Mouse (Mus musculus) thymus, postnatal 14 days (tissue): ENCODE measurements around the gene 1810046K07Rik.
A peak's percentile ranks its signal among the peaks of the same experiment; 100 is the strongest.

Experiments
- DNase-seq: peaks from one replicate; pipeline ENCODE4 v3.0.0; 2021

The 1810046K07Rik gene

DNA sequence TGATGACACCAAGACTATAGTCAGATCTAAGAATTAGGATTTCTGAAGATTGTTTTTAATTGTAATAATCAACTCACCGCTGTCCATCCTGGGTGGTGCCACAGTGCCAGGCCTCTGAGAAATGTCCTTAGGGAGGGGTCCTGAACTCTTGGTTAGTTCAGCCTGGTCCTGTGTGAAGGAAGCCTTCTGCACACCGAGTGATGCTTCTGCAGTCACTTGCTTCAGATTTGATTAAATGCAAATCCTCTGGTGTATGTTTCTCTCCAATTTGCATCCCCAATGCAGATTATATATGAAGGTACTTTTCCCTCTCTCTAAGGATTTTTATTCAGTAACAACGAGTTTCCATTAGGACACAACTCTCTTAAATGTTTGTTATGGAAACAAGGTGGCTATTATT, at the start of gene 1810046K07Rik:
Gene 1810046K07Rik, minus strand, starts transcription at position 187 of the 400 bp plus-strand sequence.
- no peak for DNase-seq

GRCm38 (mm10) chr9:51369560-51369959, 40.8 kb upstream of the 1810046K07Rik start:
- no peak for DNase-seq

GRCm38 (mm10) chr9:51367124-51367523, 38.4 kb upstream of the 1810046K07Rik start:
- DNase-seq = no peak

DNA sequence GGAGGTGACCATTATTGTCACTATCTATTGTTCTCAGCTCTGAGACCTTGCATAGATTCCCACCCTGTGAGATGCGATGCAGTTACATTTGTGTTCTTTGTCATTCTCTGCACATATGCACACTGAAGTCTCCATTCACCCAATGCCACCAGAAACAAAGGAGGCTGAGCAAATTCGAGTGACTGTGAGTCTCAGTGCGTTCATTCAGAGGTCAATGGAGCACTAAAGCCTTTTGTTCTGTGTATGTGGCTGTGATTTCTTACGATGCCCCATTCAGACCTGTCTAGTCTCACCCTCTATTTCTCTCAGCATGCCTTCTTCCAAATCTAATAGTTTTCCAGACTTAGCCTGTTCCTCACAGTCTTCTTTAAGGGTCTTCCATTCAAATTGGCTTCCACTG, 35.3 kb upstream of the 1810046K07Rik start:
- DNase-seq = no peak

GRCm38 (mm10) chr9:51353511-51353910, 24.8 kb upstream of the 1810046K07Rik start:
- no peak for DNase-seq

GRCm38 (mm10) chr9:51352896-51353295, 24.2 kb upstream of the 1810046K07Rik start:
- DNase-seq = no peak

- no peak for DNase-seq
Observed at GRCm38 (mm10) chr9:51349422-51349821, 20.7 kb upstream of the 1810046K07Rik start.

DNA sequence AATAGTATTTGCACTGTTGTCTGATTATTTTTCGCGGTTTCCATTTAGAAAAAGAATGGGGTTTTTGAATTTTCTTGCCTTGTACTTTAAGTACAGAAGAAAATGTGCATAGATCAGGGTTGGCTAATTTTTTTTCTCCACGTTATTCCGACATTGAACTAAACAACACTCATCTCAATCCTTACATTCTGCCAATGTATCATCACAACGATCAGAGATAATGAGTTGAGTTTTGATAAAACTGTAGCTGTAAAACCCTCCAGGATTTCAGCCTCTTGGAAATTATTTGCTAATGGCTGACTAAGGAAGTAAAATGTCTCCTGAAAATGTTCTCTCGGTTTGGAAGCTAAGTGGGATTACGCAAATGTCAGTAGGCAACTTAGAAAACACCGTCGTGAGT, 17.1 kb upstream of the 1810046K07Rik start:
- no peak for DNase-seq

- DNase-seq = peak; percentile 85
Observed at GRCm38 (mm10) chr9:51335294-51336010, 6.7 kb upstream of the 1810046K07Rik start.

DNA sequence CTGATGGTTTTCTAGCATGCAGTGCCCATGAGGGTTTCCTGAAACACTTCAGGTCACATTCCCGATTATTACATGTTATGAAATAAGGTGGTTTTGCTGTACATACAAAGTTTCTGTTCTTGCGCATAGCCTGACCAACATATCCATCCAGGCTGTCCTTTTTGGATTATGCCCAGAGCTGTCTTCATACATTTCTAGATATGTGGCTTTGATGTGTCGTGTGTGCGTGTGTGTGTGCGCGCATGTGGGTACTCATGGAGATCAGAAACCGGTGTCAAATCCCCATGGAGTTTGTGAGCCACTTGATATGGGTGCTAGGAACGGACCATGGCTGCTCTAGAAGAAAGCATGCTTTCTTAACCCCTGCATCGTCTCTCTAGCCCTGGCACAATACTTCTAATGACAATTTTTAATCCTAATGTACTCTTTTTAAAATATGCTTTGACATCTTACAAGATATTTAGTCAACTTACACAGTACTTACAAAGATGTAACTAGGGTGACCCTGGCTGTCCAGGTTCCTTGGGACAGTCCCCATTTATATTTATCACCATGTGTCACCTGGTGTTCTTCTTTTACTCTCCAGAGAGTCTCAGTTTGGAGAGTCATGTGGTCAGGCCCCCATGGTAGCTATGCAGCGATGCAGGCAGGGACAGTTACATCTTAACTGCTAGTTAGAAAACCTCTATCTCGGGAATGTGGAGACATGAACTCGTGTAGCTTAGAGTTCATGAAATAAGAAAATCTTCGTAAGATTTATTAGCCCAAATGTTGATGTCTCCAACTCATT, 2.9 kb upstream of the 1810046K07Rik start:
- DNase-seq = no peak

- DNase-seq = no peak
Observed at GRCm38 (mm10) chr9:51327555-51327903, 1.2 kb downstream of the 1810046K07Rik start.

GRCm38 (mm10) chr9:51326619-51327554, 1.8 kb downstream of the 1810046K07Rik start:
- no peak for DNase-seq

- DNase-seq = no peak
Observed at GRCm38 (mm10) chr9:51324406-51325065, 4.2 kb downstream of the 1810046K07Rik start.

GRCm38 (mm10) chr9:51320096-51320495, 8.6 kb downstream of the 1810046K07Rik start:
- DNase-seq = no peak

DNA sequence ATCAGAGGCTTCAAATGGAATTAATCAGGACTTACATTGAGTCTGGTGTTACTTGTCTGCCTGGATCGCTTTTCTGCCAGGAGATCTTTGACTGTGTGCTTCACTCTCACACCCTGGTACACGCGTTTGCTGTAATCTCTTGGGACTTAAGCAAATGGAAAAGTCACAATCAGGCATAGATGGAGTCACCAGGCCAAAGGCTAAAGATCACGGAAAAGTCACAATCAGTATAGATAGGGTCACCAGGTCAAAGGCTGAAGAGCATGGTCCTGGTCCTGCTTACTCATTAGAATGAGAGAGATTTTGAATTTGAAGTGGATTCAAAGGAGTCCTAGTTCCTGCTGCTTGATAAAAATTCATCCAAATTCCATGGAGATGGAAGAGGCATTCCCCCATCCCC, 10.5 kb downstream of the 1810046K07Rik start:
- no peak for DNase-seq

GRCm38 (mm10) chr9:51317322-51317721, 11.4 kb downstream of the 1810046K07Rik start:
- DNase-seq = no peak

- DNase-seq = no peak
Observed at GRCm38 (mm10) chr9:51315402-51316063, 13.2 kb downstream of the 1810046K07Rik start.

- no peak for DNase-seq
Observed at GRCm38 (mm10) chr9:51312554-51313317, 16.0 kb downstream of the 1810046K07Rik start.

GRCm38 (mm10) chr9:51310515-51310914, 18.2 kb downstream of the 1810046K07Rik start:
- no peak for DNase-seq

DNA sequence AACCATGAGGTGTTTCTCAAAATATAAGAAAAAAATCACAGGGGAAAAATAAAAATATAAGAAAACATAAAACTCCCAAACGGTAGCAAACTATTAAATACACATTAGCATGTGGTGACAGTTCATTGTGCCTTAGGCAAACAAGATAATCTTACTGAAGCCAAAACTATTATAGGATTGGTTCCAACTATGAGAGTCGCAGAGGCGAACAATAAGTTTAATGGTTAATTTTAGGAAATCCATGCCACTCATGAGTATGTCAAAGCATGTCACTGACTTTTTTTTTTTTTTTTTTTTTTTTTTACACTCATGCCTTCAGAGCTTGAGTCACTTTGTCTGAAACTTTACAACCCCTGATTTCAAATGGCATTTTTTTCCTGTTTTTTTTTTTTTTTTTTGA, 22.4 kb downstream of the 1810046K07Rik start:
- no peak for DNase-seq

GRCm38 (mm10) chr9:51305146-51305545, 23.6 kb downstream of the 1810046K07Rik start:
- DNase-seq = no peak
